Mouse (Mus musculus) testis, adult 2 months (tissue): ENCODE data around the gene Bhlhe40. TPM values are rescaled to one million over a fixed set of nuclear protein-coding genes. Genes with fewer than 3 reads are reported as not detected.
A peak's percentile ranks its signal among the peaks of the same experiment; 100 is the strongest.

Source experiments
- H3K27ac ChIP-seq: fragments of 200-500 bp; 2 replicates; pipeline ENCODE4 v1.5.1; 2012; ENCODE audit warnings: low read depth, low read length; ENCODE audit not compliant: control insufficient read depth, insufficient read depth
- H3K27me3 ChIP-seq: fragments of 200-500 bp; 2 replicates; pipeline ENCODE4 v1.6.1; 2012; ENCODE audit warnings: mild to moderate bottlenecking, low read length, moderate library complexity; ENCODE audit not compliant: control insufficient read depth, insufficient read depth
- H3K36me3 ChIP-seq: fragments of 200-500 bp; 2 replicates; pipeline ENCODE4 v1.6.1; 2012; ENCODE audit warnings: mild to moderate bottlenecking, low read length; ENCODE audit not compliant: control insufficient read depth, insufficient read depth
- H3K4me1 ChIP-seq: fragments of 200-500 bp; 2 replicates; pipeline ENCODE4 v1.6.1; 2012; ENCODE audit warnings: low read length; ENCODE audit not compliant: control insufficient read depth, insufficient read depth
- H3K4me3 ChIP-seq: fragments of 200-500 bp; 2 replicates; pipeline ENCODE4 v1.5.1; 2012; ENCODE audit warnings: low read depth, mild to moderate bottlenecking, low read length, moderate library complexity, mixed read lengths; ENCODE audit not compliant: control insufficient read depth
- CTCF ChIP-seq: fragments of 200-500 bp; IDR thresholded peaks from 2 replicates; pipeline ENCODE4 v1.5.1; 2012; ENCODE audit warnings: low read depth, mild to moderate bottlenecking, inconsistent platforms, low read length, moderate library complexity; ENCODE audit not compliant: control insufficient read depth, insufficient read depth, insufficient replicate concordance
- POLR2A ChIP-seq: fragments of 200-500 bp; IDR thresholded peaks from 2 replicates; pipeline ENCODE4 v1.6.1; 2012; ENCODE audit warnings: low read depth, mild to moderate bottlenecking, inconsistent platforms, low read length, moderate library complexity; ENCODE audit not compliant: control insufficient read depth
- polyA plus RNA-seq: library from polyadenylated mRNA; depleted of rRNA; stranded (reverse); fragments of >200 nt; gene quantifications from 2 replicates; pipeline ENCODE4 v1.2.3, GENCODE M21; 2012

The Bhlhe40 gene
- polyA plus RNA-seq, 1 experiment = 2.2 TPM

- Histone ChIP-seq H3K27ac (no peak overlapping the region), H3K4me1 (peaks cover 9% of the 10 kb centered on the region), H3K4me3 (no peak overlapping the region), H3K27me3 (no peaks in the 10 kb centered on the region), H3K36me3 (no peaks in the 10 kb centered on the region)
- TF ChIP-seq POLR2A (no peak), CTCF (no peak)
These were observed 3.1 kb downstream of the Bhlhe40 start for GRCm38 (mm10) chr6:108663241-108664194.

GRCm38 (mm10) chr6:108664533-108665150 is 4.2 kb downstream of the Bhlhe40 start:
- Histone ChIP-seq H3K4me3 (no peak overlapping the region), H3K27me3 (no peaks in the 10 kb centered on the region), H3K36me3 (no peaks in the 10 kb centered on the region), H3K4me1 (peaks cover 11% of the 10 kb centered on the region), H3K27ac (no peak overlapping the region)
- TF ChIP-seq POLR2A = no peak
- no peak for TF ChIP-seq CTCF

- TF ChIP-seq CTCF (no peak), POLR2A (no peak)
- H3K36me3 ChIP-seq = no peaks in the 10 kb centered on the region
- no peak overlapping the region for H3K4me3 ChIP-seq
- H3K27me3 ChIP-seq = no peaks in the 10 kb centered on the region
- no peak overlapping the region for H3K27ac ChIP-seq
- peaks cover 11% of the 10 kb centered on the region for H3K4me1 ChIP-seq
These were observed 5.2 kb downstream of the Bhlhe40 start for GRCm38 (mm10) chr6:108665587-108665986.

GRCm38 (mm10) chr6:108666648-108667488 is 6.4 kb downstream of the Bhlhe40 start:
- Histone ChIP-seq H3K27me3 (no peaks in the 10 kb centered on the region), H3K4me3 (no peak overlapping the region), H3K36me3 (no peaks in the 10 kb centered on the region), H3K4me1 (peaks cover 11% of the 10 kb centered on the region), H3K27ac (no peak overlapping the region; the same call in 1 of the 2 replicates)
- TF ChIP-seq CTCF (no peak), POLR2A (no peak)

- Histone ChIP-seq H3K4me3 (no peak overlapping the region), H3K27ac (no peak overlapping the region), H3K4me1 (peaks cover 11% of the 10 kb centered on the region), H3K36me3 (no peaks in the 10 kb centered on the region), H3K27me3 (no peaks in the 10 kb centered on the region)
- TF ChIP-seq CTCF = no peak
- no peak for TF ChIP-seq POLR2A
These were observed 7.2 kb downstream of the Bhlhe40 start for GRCm38 (mm10) chr6:108667599-108668021.

- Histone ChIP-seq H3K27ac (no peak overlapping the region), H3K4me1 (peaks cover 11% of the 10 kb centered on the region), H3K4me3 (peak overlapping the region; percentile 27), H3K27me3 (no peaks in the 10 kb centered on the region), H3K36me3 (no peaks in the 10 kb centered on the region)
- no peak for TF ChIP-seq CTCF
- TF ChIP-seq POLR2A = no peak
These were observed 7.9 kb downstream of the Bhlhe40 start for GRCm38 (mm10) chr6:108668321-108668786.
